Mouse (Mus musculus): Measurements from ENCODE around the gene Samd4. TPM values are rescaled to one million over a fixed set of nuclear protein-coding genes. Genes with fewer than 3 reads are reported as not detected.

Gene Samd4
- total RNA-seq, 2 experiments from 2014 or later: 12.5 to 13.8 TPM

DNA sequence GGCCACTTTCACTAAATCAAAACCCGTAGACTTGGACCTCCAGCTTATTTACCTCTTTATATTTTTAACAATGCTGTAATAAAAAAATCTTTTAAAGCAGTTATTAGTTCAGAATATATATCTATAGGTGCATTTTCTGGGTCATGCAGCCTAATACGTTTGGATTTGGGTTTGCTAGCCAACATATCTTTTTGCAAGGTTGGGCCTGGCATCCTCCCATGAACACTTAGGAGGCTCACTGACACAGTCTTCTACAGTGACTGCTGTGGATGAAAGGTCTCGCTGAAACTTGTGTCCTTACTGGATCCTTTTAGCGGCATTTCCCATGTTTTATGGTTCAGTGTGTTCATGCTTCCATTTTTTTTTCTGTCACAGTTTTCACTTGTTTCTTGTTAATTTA is 21.6 kb downstream of the Samd4 start:
- DNase-seq (ENCODE audit: low spot score in 2 of 2): no peak

DNA sequence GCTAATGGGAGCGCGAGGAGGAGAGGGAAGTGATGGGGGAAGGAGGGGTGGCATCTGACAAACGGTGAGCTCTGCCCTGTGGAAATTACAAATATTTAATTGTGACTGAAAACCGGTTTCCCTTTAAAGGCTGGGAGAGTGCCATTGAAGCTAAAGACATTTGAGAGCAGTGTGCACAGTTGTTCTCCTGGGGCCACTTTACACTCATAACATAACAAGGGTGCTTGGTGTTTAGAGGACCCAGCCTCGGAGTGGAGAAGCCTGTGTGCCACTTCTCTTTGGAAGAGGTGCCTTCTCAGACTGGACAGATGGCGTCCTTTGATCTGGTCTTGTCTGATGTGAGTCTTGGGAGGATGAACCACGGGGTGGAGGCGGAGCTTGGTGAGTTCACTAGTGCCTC is 26.2 kb downstream of the Samd4 start:
- DNase-seq (ENCODE audit: low spot score in 2 of 2): no peak

DNA sequence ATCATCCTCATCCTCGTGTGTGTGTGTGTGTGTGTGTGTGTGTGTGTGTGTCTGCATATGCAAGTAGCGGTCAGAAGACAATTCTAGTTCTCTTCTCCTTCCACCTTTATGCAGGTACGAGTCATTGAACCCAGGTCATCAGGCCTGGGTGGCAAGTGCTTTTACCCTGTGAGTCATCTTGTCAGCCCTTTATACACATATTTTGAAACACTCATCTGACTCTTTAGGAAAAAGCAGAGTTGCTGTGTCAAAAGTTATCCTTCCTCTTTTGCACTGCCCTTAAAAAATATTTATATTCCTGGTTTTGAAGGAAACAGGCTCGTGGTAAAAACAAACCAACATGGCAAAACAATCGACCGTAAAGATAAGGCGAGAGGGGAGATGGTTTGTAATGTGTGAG is 29.8 kb downstream of the Samd4 start:
- no peak for DNase-seq (ENCODE audit: low spot score in 2 of 2)

DNA sequence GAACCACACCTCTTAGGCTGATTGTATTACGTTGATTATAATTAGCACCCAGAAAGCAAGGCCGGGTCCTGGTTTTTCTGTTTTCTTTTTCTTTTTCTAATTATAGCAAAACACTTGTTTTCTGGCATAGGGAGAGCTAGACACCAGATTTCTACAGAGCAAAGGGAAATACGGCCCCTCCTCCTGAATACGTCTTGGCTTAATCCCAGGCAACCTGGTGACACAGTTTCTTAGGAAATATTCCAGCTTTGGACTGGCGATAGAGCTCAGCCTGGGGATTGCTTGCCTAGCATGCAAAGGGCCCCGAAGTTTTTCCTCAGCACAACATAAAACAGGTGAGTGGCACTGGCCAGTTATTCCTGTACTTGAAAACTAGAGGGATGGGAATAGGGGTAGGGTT is 31.7 kb downstream of the Samd4 start:
- no peak for DNase-seq (ENCODE audit: low spot score in 2 of 2)

DNA sequence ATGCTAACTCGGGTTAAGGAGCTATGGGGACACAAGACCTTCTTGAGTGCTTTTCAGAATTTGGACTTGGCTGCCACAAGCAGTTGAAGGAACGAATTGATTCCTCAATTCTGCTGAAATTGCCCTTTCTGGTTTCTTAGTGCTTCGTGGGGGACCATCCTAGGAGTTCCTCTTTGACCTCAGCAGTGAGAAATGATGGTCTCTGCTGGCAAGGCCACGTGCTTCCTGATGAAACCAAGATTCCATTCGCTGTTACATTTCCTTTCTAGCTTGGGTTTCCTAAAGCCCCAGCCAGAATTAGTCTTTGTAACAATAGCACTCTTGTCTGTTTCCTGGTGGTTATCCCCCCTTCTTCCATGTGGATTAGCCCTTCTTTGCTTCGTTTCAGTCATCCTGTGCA is 32.9 kb downstream of the Samd4 start:
- no peak for DNase-seq (ENCODE audit: low spot score in 2 of 2)

DNA sequence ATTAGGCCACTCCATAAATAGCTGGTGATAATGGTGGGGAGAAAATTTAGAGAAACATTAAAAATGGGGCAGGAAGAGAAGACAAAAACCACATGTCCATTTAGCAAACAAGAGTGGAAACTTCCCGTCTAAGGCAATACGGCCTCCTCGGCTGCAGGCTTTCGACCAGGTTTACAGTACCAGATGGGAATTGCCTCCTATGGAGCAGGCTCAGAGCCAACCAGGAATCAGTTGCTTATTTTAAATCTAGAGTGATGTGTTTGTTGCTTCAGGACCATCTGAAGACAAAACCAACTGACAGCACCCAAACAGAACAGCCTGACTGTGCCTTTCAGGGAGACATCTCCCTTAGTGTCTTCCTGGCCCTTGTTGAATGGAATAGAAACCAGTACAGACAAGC is 33.9 kb downstream of the Samd4 start:
- no peak for DNase-seq (ENCODE audit: low spot score in 2 of 2)

DNA sequence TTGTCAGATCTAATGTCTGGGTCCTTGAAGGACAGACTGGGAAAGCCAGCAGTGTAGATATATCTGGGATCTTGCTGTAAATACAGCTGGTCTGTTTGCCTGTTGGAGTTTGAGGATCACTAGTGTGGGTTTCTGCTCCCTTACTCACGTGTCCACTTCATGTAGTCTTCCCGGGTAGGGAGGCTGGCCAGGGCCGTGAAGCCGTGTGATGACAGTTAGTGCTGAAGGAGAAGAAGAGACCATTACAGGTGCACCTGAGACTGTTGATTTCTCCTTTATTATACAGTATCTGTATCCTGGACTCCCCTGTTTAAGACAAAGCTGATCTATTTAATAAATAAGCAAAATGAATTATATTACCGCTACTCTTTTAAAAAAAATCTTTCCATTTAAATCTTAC is 34.5 kb downstream of the Samd4 start:
- DNase-seq (ENCODE audit: low spot score in 2 of 2): no peak

DNA sequence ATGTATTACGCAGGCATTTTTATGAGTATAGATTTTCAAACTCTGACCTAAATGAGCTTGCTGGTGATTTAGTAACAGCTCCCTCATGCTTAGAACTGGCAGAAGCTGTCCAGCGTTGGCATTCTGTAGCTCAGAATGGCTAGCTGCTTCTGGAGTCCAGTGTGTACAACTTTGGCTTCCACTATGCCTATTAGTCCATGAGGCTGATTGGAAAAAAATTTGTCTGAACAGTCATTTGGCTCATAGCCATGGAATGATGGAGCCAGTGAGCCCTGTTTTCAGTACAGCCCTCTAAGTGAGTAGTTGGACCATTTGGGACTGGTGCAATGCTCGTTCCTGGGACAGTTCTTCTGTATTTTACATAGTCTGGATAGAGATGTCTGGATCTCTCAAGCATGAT is 34.9 kb downstream of the Samd4 start:
- DNase-seq (ENCODE audit: low spot score in 2 of 2): no peak

DNA sequence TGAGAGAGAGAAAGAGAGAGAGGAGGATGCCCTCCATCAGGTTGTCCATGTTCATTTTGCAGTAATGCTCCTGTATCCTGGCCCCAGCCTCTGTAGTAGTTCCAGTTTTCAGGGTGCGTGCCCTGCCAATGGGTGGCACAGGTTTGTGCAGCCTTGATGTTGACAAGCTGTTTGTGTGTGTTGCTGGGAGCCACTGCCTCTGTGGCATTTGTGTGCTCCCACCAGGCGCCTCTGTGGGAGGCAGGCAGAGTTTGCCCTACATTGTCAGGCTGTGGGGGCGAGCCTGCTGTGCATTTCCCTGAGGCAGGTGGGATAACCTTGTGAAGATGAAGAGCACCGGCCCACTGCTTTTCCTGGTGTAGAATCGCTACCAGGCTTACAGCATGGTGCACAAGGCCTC is 37.8 kb downstream of the Samd4 start:
- DNase-seq (ENCODE audit: low spot score in 2 of 2): peak in 1 of 2 experiments; percentile 28

DNA sequence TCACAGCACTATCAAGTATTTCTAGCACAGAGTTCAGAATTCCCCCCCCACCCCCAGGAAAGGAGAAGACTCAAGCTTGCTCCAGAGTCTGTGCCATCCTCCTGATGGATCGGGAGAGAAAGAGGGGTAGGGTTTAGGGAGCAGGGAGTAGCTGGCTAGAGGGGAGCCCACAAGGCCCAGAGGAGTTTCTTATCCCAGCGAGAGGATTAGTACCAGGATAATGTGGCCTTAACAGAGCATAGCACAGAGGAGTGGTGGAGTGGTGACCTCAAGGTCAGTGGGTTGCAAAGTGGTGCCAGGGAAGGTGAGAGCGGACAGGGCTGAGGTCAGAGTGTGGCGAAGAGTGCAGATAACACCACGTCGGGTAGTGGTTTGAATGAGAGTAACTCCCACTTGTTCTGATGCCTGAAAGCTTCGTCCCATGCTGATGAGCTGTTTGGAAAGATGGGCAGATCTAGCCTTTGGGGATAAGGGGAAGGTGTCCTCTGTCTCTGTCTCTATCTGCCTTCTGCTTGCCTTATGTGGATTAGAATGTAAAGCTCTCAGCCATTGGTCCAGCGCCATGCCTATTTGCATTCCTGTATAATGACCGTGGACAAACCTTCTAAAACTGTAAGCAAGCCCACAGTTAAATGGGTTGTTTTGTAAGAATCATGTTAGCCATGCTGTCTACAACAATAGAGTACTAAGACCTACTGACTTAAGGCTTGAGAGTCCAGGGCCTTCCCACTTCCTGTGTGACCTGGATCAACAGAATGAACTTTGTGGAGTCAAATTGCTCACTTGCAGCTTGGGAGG is 38.7 kb downstream of the Samd4 start:
- no peak for DNase-seq (ENCODE audit: low spot score in 2 of 2)

DNA sequence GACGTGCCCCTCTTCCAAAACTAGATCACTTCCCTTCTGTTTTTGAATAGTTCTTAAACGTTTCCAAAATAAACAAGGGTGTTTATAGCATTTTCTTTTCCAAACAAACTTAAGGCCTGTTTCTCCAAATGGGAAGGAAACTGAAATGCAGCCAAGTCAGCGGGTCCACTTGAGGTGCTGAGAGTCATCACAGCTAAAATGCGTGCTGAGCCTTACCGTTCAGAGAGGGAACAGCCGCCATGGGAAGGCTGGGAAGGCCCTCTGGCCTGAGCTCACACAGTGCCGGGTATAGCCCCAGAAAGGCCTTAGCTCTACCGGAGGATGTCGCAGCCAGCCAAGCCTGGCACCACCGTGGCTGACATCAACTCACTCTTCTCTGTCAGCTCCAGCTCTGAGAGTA is 41.3 kb downstream of the Samd4 start:
- no peak for DNase-seq (ENCODE audit: low spot score in 2 of 2)

DNA sequence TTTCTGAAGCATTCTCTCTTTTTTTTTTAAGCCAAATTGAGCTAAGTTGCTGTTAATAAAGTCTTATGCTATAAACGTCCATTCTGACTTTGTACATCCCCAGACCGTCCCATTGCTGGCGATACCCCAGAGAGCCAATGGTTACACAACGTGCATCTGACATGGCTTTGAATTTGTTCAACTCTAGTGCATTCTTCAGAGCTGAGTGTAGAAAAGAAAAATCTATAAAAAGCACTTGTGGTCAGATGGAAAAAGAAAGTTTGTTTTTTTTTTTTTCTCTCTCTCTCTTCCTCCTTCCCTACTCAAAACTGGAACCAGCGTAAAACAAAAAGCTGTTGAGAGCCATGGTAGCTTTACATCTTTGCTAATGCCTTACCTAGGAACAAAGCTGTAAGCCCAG is 41.8 kb downstream of the Samd4 start:
- no peak for DNase-seq (ENCODE audit: low spot score in 2 of 2)

DNA sequence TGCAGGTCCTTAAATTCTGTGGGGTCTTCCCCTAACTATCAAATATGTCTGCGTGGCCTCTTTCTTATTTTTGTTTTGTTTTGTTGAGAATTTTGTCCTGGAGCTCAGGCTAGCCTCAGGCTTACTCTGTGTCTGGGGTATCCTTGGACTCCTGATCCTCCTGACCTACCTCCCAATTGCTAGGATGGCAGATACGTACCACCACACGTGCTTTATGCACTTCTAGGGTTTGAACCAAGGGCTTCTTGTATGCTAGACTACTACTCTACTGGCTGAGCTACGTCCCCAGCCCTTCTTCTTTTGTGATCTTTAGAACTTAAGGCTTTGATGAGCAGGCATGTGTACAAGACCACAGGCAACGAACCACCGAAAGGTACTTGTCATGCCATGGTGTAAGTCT is 45.9 kb downstream of the Samd4 start:
- DNase-seq (ENCODE audit: low spot score in 2 of 2): no peak

DNA sequence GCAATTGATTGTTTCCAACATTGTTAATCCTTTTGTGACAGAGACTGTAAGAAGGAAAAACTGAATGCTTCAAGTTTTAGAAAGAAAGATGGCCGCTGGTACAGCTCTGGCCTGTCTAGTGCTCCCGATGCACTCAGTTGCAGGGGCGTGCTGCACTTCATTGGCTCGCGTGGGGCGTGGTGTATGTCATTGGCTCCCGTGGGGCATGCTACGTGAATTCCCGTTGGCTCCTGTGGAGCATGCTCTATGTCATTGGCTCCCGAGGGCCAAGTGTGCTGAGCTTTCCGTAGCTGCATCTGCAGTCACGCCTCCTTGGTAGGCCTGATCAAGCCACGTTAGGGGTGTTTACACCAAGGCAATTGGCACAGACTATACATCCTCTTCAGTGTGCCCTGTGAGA is 49.5 kb downstream of the Samd4 start:
- DNase-seq (ENCODE audit: low spot score in 2 of 2): no peak

DNA sequence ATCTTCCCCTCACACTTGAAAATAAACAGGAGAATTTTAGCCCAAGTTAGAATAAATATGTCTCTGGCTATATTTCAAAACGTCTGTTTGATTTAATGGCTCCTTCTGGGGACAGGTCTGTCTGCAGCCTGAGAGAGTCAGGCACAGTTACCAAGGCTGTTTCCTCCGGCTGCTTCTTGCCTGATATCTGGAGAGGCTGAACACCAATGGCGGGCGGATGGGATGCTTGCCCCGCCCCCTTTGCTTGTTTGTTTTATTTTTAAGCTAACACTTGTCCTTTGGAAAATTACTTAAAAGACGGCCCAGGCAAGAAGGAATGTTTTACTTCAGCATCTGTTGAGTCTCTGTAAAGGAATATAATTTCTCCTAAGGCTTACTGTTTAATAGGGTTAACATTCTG is 50.1 kb downstream of the Samd4 start:
- DNase-seq (ENCODE audit: low spot score in 2 of 2): no peak

DNA sequence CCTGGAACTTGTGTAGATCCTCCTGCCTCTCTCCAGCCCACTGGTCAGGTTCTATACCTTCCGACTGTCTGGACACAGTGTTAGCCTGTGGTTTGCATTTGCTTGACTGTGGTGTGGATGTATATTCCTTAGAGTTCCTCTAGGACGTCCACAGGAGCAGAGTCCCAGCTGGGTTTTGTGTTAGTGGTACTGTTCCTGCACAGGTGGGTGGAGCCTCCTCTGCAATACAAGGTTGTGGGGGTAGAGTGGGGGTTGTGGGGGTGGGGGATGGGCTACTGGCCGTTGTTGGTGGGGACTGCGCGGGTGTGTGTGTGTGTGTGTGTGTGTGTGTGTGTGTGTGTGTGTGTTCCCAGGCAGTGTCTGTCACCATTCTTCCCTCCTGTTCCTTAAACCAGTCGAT is 58.4 kb downstream of the Samd4 start:
- no peak for DNase-seq (ENCODE audit: low spot score in 2 of 2)

DNA sequence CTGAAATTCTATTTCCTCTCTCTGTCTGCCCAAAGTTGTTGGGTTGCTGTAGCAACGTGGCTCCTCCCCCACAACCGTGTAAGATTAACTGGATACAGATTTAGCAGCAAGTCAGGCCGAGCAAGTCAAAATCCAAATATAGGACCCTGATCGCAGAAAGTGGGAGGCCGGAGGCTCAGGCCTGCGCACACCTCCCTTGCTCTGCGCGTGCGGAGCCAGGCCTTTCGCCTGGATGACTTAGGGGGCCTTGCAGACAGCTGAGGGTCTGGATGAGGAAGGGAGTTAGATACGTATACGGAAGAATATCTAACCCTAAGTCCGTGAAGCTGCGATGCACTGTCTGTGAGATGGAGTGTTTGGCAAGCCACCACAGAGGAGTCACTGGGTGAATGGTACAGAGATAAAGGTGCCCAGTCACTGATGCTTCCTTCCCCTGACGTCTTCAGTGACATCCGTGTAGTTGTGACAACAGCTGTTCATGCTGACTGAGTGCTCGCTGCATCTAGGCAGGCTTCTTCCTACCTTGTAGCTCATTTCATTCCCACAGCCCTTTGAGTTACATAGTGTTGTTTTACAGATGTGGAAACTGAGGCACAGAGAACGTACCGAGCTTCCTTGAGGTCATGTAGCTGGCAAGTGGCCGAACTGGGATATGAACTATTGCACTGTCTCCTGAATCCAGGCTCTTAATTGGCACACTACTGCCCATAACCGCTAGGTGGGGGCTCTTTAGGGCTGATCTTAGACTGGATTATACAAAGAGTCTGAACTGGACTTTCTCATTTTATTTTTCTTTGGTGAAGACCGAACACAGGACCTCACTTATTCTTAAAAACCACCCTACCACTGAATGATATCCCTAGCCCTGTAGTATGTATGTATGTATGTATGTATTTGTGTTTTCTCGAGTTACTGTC is 59.5 kb downstream of the Samd4 start:
- DNase-seq (ENCODE audit: low spot score in 2 of 2): peak; percentile 19 to 69

DNA sequence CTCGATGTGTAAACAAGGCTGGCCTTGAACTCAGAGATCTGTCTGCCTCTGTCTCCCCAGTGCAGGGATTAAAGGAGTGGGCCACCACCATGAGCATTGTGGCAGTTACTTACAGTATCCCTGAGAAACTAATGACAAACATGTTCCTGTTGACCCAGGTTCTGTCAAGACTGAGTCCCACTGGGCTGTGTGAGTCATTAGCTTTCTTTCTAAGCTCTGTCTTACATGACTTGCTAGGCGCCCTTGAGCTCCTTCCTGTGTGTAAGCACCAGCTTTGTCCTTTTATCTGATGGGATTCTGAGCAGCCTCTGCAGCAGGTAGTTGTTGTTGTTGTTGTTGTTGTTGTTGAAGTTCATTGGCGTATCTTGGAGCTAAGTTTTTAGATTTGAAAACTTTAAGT is 61.8 kb downstream of the Samd4 start:
- no peak for DNase-seq (ENCODE audit: low spot score in 2 of 2)

DNA sequence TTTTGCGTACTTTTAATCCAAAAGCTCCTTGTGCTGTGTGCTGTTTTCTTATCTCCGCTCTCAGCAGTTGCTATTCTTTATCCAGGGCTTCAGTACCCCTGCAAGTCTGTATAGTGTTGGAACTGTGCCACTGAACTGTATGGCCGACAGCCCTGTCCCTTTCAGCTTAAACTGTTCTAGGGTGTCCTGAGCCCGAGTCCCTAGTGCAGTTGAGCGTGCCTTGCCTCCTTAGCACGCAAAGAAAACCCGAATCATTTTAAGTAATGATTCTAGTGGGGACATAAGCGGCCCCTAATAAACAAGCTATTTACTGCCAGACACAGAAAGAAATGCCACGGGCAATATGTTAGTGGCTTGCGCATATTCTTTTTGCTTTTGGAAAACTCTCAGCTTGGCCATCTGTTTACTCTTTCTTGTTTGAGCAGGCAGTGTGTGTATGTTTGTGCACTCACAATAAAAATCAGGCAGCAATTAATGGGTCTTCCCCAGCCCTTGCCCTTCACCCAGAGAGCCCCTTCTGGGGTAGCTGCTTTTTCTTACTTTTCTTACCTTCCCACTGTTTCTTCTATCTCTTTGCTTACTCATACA is 63.3 kb downstream of the Samd4 start:
- DNase-seq (ENCODE audit: low spot score in 2 of 2): no peak

DNA sequence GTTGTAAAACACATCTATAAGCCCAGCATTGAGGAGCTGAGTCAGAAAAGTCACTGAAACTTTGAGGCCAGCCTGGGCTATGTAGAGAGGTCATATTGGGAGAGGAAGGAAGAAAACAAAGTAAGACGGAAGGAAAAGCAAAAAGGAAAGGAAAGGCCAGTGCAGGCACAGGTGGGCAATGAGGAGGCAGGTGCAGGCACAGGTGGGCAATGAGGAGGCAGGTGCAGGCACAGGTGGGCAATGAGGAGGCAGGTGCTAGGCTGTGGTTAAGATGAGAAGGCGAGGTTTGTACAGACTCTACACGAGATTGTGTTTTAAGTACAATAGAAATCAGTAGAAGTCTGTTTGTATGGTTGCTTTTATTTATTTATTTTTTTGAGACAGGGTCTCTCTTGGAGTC is 65.0 kb downstream of the Samd4 start:
- no peak for DNase-seq (ENCODE audit: low spot score in 2 of 2)

DNA sequence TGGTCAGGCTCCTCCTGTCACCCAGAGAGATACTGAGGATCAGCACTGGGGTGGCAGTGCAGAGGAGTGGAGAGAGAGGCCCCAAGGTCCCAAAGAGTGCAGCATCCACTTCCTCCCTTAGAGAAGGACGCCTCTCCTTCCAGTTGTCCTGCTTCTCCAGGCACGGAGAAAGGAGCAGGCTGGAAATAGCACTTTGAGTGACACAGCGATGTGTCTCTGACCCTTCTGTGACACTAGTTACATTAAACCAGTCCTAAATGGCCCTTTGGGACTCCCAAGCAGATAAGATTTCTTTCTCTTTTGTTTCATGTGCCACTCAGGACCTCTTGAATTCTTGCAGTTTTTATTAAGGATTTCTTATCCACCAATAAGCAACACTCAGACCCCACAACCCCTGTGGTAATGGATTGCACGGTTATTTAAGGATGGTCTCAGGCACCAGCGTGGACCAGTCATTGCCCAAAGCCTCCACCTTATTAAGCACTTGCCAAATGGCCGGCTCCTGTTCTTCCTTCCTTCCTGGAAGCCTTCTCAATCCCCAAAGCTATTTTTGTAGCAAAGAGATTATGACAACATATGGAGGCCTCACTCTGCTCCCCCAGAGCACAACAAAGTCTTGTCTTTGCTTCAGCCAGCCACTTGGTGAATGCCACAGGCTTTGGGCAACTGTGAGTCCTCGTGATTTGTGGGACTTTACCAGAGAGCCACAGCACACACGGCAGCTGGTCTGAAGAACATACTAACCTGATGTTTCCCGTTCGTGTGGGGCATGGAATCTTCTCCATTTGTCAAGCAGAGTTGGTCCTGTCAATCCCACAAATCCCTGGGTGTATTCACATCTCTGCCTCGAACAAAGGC is 68.1 kb downstream of the Samd4 start:
- no peak for DNase-seq (ENCODE audit: low spot score in 2 of 2)
